In genomic region chr2:152159487-152159886, GRCm38 (mm10) we compare ENCODE assay signal across 18 mouse cellular contexts. TPM values are rescaled to one million over a fixed set of nuclear protein-coding genes. Genes with fewer than 3 reads are reported as not detected.
"Had no signal": no experiment of that assay in that cellular context is flagged by ENCODE, and none has a peak within 500 bp of the region (broad histone marks: within the 10 kb centered on the region; RNA-seq: fewer than 3 reads in every experiment).

No protein-coding gene starts in this region.

- H3K4me1 ChIP-seq: midbrain, embryonic 15.5 days; stomach, embryonic 15.5 days had no signal

- H3K9ac ChIP-seq: liver, embryonic 13.5 days; midbrain, embryonic 12.5 days; midbrain, embryonic 15.5 days; neural tube, embryonic 13.5 days; stomach, embryonic 15.5 days had no signal

- H3K36me3 ChIP-seq: liver, embryonic 13.5 days; midbrain, embryonic 12.5 days; midbrain, embryonic 15.5 days; neural tube, embryonic 13.5 days; stomach, embryonic 15.5 days had no signal

- H3K27me3 ChIP-seq: midbrain, embryonic 12.5 days; midbrain, embryonic 15.5 days; neural tube, embryonic 13.5 days; stomach, embryonic 15.5 days had no signal

- H3K4me3 ChIP-seq: left cerebral cortex, adult 2 months; liver, embryonic 13.5 days; midbrain, embryonic 12.5 days; midbrain, embryonic 15.5 days; myocyte; neural tube, embryonic 13.5 days; stomach, embryonic 15.5 days had no signal

- DNase-seq: kidney, adult 9 months; kidney, postnatal 14 days; kidney, postnatal 4 days; layer of hippocampus, adult 9-11 months; liver, embryonic 13.5 days; lung, adult 2 months; lung, postnatal 14 days; lung, postnatal 4 days; thymus, postnatal 25 days had no signal

- H3K9me3 ChIP-seq: liver, embryonic 13.5 days; midbrain, embryonic 12.5 days; midbrain, embryonic 15.5 days; neural tube, embryonic 13.5 days; stomach, embryonic 15.5 days had no signal

- H3K27ac ChIP-seq: left cerebral cortex, adult 2 months; liver, embryonic 13.5 days; midbrain, embryonic 12.5 days; midbrain, embryonic 15.5 days; neural tube, embryonic 13.5 days; stomach, embryonic 15.5 days had no signal

RNA-seq across cellular contexts. Expression of gene Tcf15, which starts 16.1 kb away (rescaled TPM):
- total RNA-seq: liver, adult 2 months; monocyte, adult 5-6 weeks; neutrophil, adult 5-6 weeks had no signal
- polyA plus RNA-seq: liver, adult 2 months; myocyte had no signal
